In the genomic region with DNA sequence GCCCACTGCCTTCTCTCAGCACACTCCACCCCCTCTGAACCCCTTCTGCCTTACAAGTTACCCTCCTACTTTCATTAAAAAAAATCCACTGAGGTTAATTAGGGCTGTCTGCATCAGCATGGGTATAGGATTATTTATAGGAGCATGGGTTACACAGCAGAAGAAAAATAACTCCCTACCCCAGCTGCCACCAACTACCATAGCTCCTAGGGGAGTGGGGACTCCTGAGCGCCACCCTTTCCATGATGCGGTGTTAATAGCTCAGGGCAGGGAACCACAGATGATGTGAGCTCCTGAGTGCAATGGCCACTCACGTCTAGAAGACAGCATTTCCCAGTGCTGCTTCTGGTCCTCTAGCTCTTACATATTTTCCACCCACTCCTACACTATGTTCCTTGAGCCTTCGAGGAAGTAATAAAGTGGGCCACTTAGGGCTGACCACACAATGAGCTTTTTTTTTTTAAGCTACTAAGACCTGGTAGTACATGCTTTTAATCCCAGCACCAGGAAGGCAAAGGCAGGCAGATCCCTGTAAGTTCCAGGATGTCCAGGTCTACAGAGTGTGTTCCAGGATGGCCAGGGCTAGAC, we compare ENCODE assay signal across 1 mouse cellular context.
TF ChIP-seq lines count a peak whose summit lies in the region.

No protein-coding gene starts in this region.

TF ChIP-seq in myocyte, 11 proteins besides CTCF, POLR2A, EP300 and RAD21 (continued from another document):
- TF ChIP-seq MYOD1 (IDR thresholded peaks at IDR 0.05; ENCODE audit: control insufficient read depth in 1 of 3, insufficient read length in 2 of 3, low read depth in 2 of 3) (no peak), USF1 (IDR thresholded peaks at IDR 0.05; ENCODE audit: low read depth) (no peak), E2F4 (IDR thresholded peaks at IDR 0.05; ENCODE audit: insufficient read depth) (no peak), SRF (IDR thresholded peaks at IDR 0.05; ENCODE audit: control insufficient read depth, insufficient read length, low read depth) (no peak), MAX (IDR thresholded peaks at IDR 0.05; ENCODE audit: low read depth) (no peak)
TF ChIP-seq in myocyte: peak in this region for 0.
